Mouse (Mus musculus): Measurements from ENCODE around the gene Pfdn6. TPM values are rescaled to one million over a fixed set of nuclear protein-coding genes. Genes with fewer than 3 reads are reported as not detected.
A peak's percentile ranks its signal among the peaks of the same experiment; 100 is the strongest.

Pfdn6 gene
- polyA plus RNA-seq, 1 experiment from 2014 or later: 96.8 TPM

- 48% methylated on average over 19 of the region's 19 CpGs for WGBS
- no peak for ATAC-seq (ENCODE audit: low FRiP score, low TSS enrichment)
- H3K4me1 ChIP-seq (replicated peaks; ENCODE audit: control insufficient read depth, insufficient read depth): peaks cover 6% of the 10 kb centered on the region; the same call in 1 of the 2 replicates
- TF ChIP-seq CTCF (IDR thresholded peaks at IDR 0.05; ENCODE audit: low read depth): no peak
- TF ChIP-seq EP300 (optimal IDR thresholded peaks at IDR 0.05): no peak
- H3K36me3 ChIP-seq (ENCODE audit: control insufficient read depth, insufficient read depth, low read length): peaks cover 4% of the 10 kb centered on the region
- peak overlapping the region; percentile 92 for H3K4me2 ChIP-seq (replicated peaks; ENCODE audit: low read depth)
- H3K9ac ChIP-seq (ENCODE audit: low read length): peak overlapping the region; percentile 85
- no peak overlapping the region for H3K27ac ChIP-seq (replicated peaks)
- peak overlapping the region; percentile 70 for H3K4me3 ChIP-seq (ENCODE audit: low read depth, low read length)
- H3K27me3 ChIP-seq (ENCODE audit: control insufficient read depth, insufficient read depth, low read length): no peaks in the 10 kb centered on the region
- DNase-seq (ENCODE audit: low spot score): no peak
- no peaks in the 10 kb centered on the region for H3K9me3 ChIP-seq (ENCODE audit: control insufficient read depth, low read length)
Observed at GRCm38 (mm10) chr17:33941381-33941780, 1.2 kb upstream of the Pfdn6 start.

DNA sequence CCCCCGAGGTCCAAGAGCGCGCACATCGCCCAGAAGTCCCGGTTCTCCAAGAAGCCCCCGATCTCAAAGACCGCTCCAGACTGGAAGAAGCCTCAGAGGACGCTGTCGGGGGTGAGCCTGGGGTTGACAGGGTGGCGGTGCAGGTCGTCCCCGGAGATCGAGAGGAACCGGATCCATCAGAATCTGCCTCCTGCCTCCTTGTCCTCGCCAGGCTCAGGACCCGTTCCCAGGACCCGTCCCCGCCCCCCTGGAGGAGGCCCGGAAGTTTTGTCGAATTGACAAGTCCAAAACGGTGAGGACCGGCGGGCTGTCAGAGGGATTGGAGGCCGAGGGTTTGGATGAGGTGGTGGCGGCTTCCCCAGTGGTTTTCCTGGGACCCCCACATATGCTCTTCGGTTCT is 838 bp upstream of the Pfdn6 start:
- Histone ChIP-seq H3K9ac (ENCODE audit: low read length) (peak overlapping the region; percentile 85), H3K27ac (replicated peaks) (no peak overlapping the region), H3K36me3 (ENCODE audit: control insufficient read depth, insufficient read depth, low read length) (peaks cover 4% of the 10 kb centered on the region), H3K4me1 (replicated peaks; ENCODE audit: control insufficient read depth, insufficient read depth) (peaks cover 6% of the 10 kb centered on the region; the same call in 1 of the 2 replicates), H3K9me3 (ENCODE audit: control insufficient read depth, low read length) (no peaks in the 10 kb centered on the region), H3K27me3 (ENCODE audit: control insufficient read depth, insufficient read depth, low read length) (no peaks in the 10 kb centered on the region), H3K4me3 (ENCODE audit: low read depth, low read length) (peak overlapping the region; percentile 70), H3K4me2 (replicated peaks; ENCODE audit: low read depth) (peak overlapping the region; percentile 92)
- DNase-seq (ENCODE audit: low spot score): peak; percentile 46
- peak; percentile 5; the same call in 1 of the 2 replicates for ATAC-seq (ENCODE audit: low FRiP score, low TSS enrichment)
- WGBS: 1% methylated on average over 26 of the region's 26 CpGs
- no peak for TF ChIP-seq EP300 (optimal IDR thresholded peaks at IDR 0.05)
- no peak for TF ChIP-seq CTCF (IDR thresholded peaks at IDR 0.05; ENCODE audit: low read depth)

GRCm38 (mm10) chr17:33938783-33939182 is 1.4 kb downstream of the Pfdn6 start:
- Histone ChIP-seq H3K9me3 (ENCODE audit: control insufficient read depth, low read length) (no peaks in the 10 kb centered on the region), H3K27ac (replicated peaks) (no peak overlapping the region), H3K4me2 (replicated peaks; ENCODE audit: low read depth) (no peak overlapping the region), H3K27me3 (ENCODE audit: control insufficient read depth, insufficient read depth, low read length) (no peaks in the 10 kb centered on the region), H3K4me3 (ENCODE audit: low read depth, low read length) (no peak overlapping the region), H3K4me1 (replicated peaks; ENCODE audit: control insufficient read depth, insufficient read depth) (peaks cover 6% of the 10 kb centered on the region; the same call in 1 of the 2 replicates), H3K9ac (ENCODE audit: low read length) (peak overlapping the region; percentile 85; the same call in 1 of the 2 replicates), H3K36me3 (ENCODE audit: control insufficient read depth, insufficient read depth, low read length) (no peaks in the 10 kb centered on the region)
- no peak for TF ChIP-seq CTCF (IDR thresholded peaks at IDR 0.05; ENCODE audit: low read depth)
- no peak for TF ChIP-seq EP300 (optimal IDR thresholded peaks at IDR 0.05)
- ATAC-seq (ENCODE audit: low FRiP score, low TSS enrichment) (no peak), DNase-seq (ENCODE audit: low spot score) (no peak)
- WGBS: 73% methylated on average over 11 of the region's 11 CpGs

DNA sequence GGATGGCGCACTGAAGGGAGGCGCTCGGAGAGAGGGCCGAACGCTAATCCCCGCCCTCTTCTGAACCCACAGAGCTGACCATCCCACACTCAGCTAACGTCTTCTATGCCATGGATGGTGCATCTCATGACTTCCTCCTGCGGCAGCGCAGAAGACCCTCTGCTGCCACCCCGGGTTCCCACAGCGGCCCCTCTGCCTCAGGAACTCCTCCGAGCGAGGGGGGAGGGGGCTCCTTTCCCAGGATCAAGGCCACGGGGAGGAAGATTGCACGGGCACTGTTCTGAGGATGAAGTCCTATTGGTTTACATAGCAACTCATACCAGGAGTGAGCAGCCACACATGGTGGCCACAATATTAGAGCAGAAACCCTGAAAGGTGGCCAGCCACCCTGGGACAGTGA is 3.1 kb downstream of the Pfdn6 start:
- peaks cover 6% of the 10 kb centered on the region; the same call in 1 of the 2 replicates for H3K4me1 ChIP-seq (replicated peaks; ENCODE audit: control insufficient read depth, insufficient read depth)
- H3K36me3 ChIP-seq (ENCODE audit: control insufficient read depth, insufficient read depth, low read length): peaks cover 3% of the 10 kb centered on the region; the same call in 1 of the 2 replicates
- no peak overlapping the region for H3K27ac ChIP-seq (replicated peaks)
- WGBS: 86% methylated on average over 15 of the region's 15 CpGs
- H3K4me2 ChIP-seq (replicated peaks; ENCODE audit: low read depth): no peak overlapping the region
- TF ChIP-seq CTCF (IDR thresholded peaks at IDR 0.05; ENCODE audit: low read depth): no peak
- no peak for TF ChIP-seq EP300 (optimal IDR thresholded peaks at IDR 0.05)
- no peak overlapping the region for H3K4me3 ChIP-seq (ENCODE audit: low read depth, low read length)
- no peak overlapping the region for H3K9ac ChIP-seq (ENCODE audit: low read length)
- H3K9me3 ChIP-seq (ENCODE audit: control insufficient read depth, low read length): no peaks in the 10 kb centered on the region
- ATAC-seq (ENCODE audit: low FRiP score, low TSS enrichment) (no peak), DNase-seq (ENCODE audit: low spot score) (no peak)
- no peaks in the 10 kb centered on the region for H3K27me3 ChIP-seq (ENCODE audit: control insufficient read depth, insufficient read depth, low read length)

DNA sequence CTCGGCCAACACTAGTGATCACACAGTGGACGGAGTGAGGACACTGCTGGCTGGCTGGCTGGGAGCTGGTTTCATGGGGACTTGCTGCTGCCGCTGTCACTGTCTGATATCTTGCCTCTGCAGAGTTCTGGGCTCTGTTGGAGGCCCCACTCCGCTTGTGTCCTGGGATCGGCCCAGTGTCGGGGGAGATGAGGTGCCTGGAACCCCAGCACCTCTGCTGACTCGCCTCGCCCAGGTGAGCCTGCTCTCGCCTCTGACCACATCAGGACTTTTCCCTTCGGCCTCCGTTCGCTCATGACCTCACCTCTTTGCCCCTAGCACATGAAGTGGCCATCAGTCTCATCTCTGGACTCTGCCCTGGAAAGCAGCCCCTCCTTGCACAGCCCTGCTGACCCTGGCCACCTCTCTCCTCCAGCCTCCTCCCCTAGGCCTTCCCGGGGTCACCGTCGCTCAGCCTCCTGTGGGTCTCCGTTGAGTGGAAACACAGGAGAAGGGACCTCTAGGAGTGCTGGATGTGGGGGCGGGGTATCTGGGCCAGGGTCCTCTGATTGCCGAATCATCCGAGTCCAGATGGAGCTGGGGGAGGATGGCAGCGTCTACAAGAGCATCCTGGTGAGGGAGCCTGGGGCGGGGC is 4.6 kb downstream of the Pfdn6 start:
- Histone ChIP-seq H3K27ac (replicated peaks) (no peak overlapping the region), H3K9ac (ENCODE audit: low read length) (no peak overlapping the region), H3K9me3 (ENCODE audit: control insufficient read depth, low read length) (no peaks in the 10 kb centered on the region), H3K4me1 (replicated peaks; ENCODE audit: control insufficient read depth, insufficient read depth) (no peaks in the 10 kb centered on the region), H3K4me3 (ENCODE audit: low read depth, low read length) (no peak overlapping the region), H3K36me3 (ENCODE audit: control insufficient read depth, insufficient read depth, low read length) (peaks cover 3% of the 10 kb centered on the region; the same call in 1 of the 2 replicates), H3K27me3 (ENCODE audit: control insufficient read depth, insufficient read depth, low read length) (no peaks in the 10 kb centered on the region), H3K4me2 (replicated peaks; ENCODE audit: low read depth) (no peak overlapping the region)
- WGBS: 85% methylated on average over 21 of the region's 21 CpGs
- DNase-seq (ENCODE audit: low spot score) (no peak), ATAC-seq (ENCODE audit: low FRiP score, low TSS enrichment) (no peak)
- TF ChIP-seq EP300 (optimal IDR thresholded peaks at IDR 0.05): no peak
- no peak for TF ChIP-seq CTCF (IDR thresholded peaks at IDR 0.05; ENCODE audit: low read depth)

DNA sequence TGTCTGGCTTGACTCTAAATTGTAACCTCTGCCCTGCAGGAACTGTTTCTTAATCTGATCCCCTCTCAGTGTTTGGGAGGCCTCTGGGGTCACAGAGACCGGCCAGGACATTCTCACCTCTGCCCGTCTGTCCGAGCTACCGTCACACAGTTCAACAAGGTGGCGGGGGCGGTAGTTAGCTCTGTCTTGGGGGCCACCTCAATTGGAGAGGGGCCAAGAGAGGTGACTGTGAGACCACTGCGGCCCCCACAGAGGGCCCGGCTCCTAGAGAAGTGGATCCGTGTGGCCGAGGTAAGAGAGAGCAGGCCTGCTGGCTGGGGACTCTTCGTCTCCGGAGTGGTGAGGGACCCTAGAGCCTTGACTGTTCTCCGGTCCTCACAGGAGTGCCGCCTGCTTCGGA is 7.2 kb downstream of the Pfdn6 start:
- 94% methylated on average over 15 of the region's 15 CpGs for WGBS
- Histone ChIP-seq H3K27ac (replicated peaks) (no peak overlapping the region), H3K4me1 (replicated peaks; ENCODE audit: control insufficient read depth, insufficient read depth) (0 out of 2 replicates have a peak, but pooled peaks cover 3% of the 10 kb centered on the region), H3K9ac (ENCODE audit: low read length) (no peak overlapping the region), H3K4me3 (ENCODE audit: low read depth, low read length) (no peak overlapping the region), H3K27me3 (ENCODE audit: control insufficient read depth, insufficient read depth, low read length) (no peaks in the 10 kb centered on the region), H3K9me3 (ENCODE audit: control insufficient read depth, low read length) (no peaks in the 10 kb centered on the region), H3K4me2 (replicated peaks; ENCODE audit: low read depth) (no peak overlapping the region), H3K36me3 (ENCODE audit: control insufficient read depth, insufficient read depth, low read length) (peaks cover 3% of the 10 kb centered on the region; the same call in 1 of the 2 replicates)
- no peak for DNase-seq (ENCODE audit: low spot score)
- TF ChIP-seq EP300 (optimal IDR thresholded peaks at IDR 0.05): no peak
- TF ChIP-seq CTCF (IDR thresholded peaks at IDR 0.05; ENCODE audit: low read depth): no peak
- ATAC-seq (ENCODE audit: low FRiP score, low TSS enrichment): no peak

All from stomach, postnatal 0 days (tissue).